Mouse (Mus musculus): Measurements from ENCODE around the gene Vmn2r108. TPM values are rescaled to one million over a fixed set of nuclear protein-coding genes. Genes with fewer than 3 reads are reported as not detected.
"Not testable (repeated sequence)": the region's sequence is repeated elsewhere in the genome, so short reads cannot be mapped to it uniquely, and the experiment has no call there.

Vmn2r108 gene
- total RNA-seq (2015) = not detected in 2 replicates
- not detected in 2 replicates for total RNA-seq (2017)

GRCm38 (mm10) chr17:20481231-20481630 is at the start of gene Vmn2r108:
Gene Vmn2r108, minus strand, starts transcription at chr17:20481331.
- no peak for ATAC-seq (ENCODE audit: poor library complexity, severe bottlenecking)

GRCm38 (mm10) chr17:20508247-20508646 is 27.1 kb upstream of the Vmn2r108 start:
- ATAC-seq (ENCODE audit: poor library complexity, severe bottlenecking) = not testable (repeated sequence)

- no peak for ATAC-seq (ENCODE audit: poor library complexity, severe bottlenecking)
Measured at GRCm38 (mm10) chr17:20497858-20498257, 16.7 kb upstream of the Vmn2r108 start, which contains the start of gene Vmn1r225. Gene Vmn1r225, plus strand, starts transcription at chr17:20498158.

- ATAC-seq (ENCODE audit: poor library complexity, severe bottlenecking) = no peak
Measured at GRCm38 (mm10) chr17:20473311-20473710, 7.8 kb downstream of the Vmn2r108 start.

- ATAC-seq (ENCODE audit: poor library complexity, severe bottlenecking) = no peak
Measured at GRCm38 (mm10) chr17:20439263-20439662, 41.9 kb downstream of the Vmn2r108 start.

- ATAC-seq (ENCODE audit: poor library complexity, severe bottlenecking) = no peak
Measured at GRCm38 (mm10) chr17:20413846-20414245, 67.3 kb downstream of the Vmn2r108 start, which contains the start of gene Vmn1r224. Gene Vmn1r224, plus strand, starts transcription at chr17:20414146.

Other genes starting within 250 kb of the Vmn2r108 start
- not detected in 2 replicates for gene Vmn2r105, start 246.3 kb downstream of the Vmn2r108 start, total RNA-seq (2015)
- not detected in 2 replicates for gene Vmn2r105, start 246.3 kb downstream of the Vmn2r108 start, total RNA-seq (2017)
- gene Vmn2r106, start 195.8 kb downstream of the Vmn2r108 start, total RNA-seq (2015) = not detected in 2 replicates
- gene Vmn2r106, start 195.8 kb downstream of the Vmn2r108 start, total RNA-seq (2017) = not detected in 2 replicates
- not detected in 2 replicates for gene Vmn2r107, start 136.1 kb downstream of the Vmn2r108 start, total RNA-seq (2015)
- not detected in 2 replicates for gene Vmn2r107, start 136.1 kb downstream of the Vmn2r108 start, total RNA-seq (2017)
- not detected in 2 replicates for gene Vmn1r224, start 67.2 kb downstream of the Vmn2r108 start, total RNA-seq (2015)
- gene Vmn1r224, start 67.2 kb downstream of the Vmn2r108 start, total RNA-seq (2017) = not detected in 2 replicates
- gene Vmn1r225, start 16.8 kb upstream of the Vmn2r108 start, total RNA-seq (2015) = not detected in 2 replicates
- not detected in 2 replicates for gene Vmn1r225, start 16.8 kb upstream of the Vmn2r108 start, total RNA-seq (2017)
- gene Vmn2r109, start 83.4 kb upstream of the Vmn2r108 start, total RNA-seq (2015) = not detected in 2 replicates
- gene Vmn2r109, start 83.4 kb upstream of the Vmn2r108 start, total RNA-seq (2017) = not detected in 2 replicates
- gene Vmn2r110, start 115.1 kb upstream of the Vmn2r108 start, total RNA-seq (2015) = not detected in 2 replicates
- gene Vmn2r110, start 115.1 kb upstream of the Vmn2r108 start, total RNA-seq (2017) = not detected in 2 replicates
- not detected in 2 replicates for gene Fpr-rs3, start 143.5 kb upstream of the Vmn2r108 start, total RNA-seq (2015)
- not detected in 2 replicates for gene Fpr-rs3, start 143.5 kb upstream of the Vmn2r108 start, total RNA-seq (2017)
- gene Vmn1r226, start 201.5 kb upstream of the Vmn2r108 start, total RNA-seq (2015) = not detected in 2 replicates
- not detected in 2 replicates for gene Vmn1r226, start 201.5 kb upstream of the Vmn2r108 start, total RNA-seq (2017)
- gene Vmn1r227, start 248.5 kb upstream of the Vmn2r108 start, total RNA-seq (2015) = not detected in 2 replicates
- not detected in 2 replicates for gene Vmn1r227, start 248.5 kb upstream of the Vmn2r108 start, total RNA-seq (2017)

All from megakaryocyte, adult 5-6 weeks (primary cell).